Mouse (Mus musculus) hindbrain, embryonic 12.5 days (tissue): ENCODE measurements around the gene Nr4a1. TPM values are rescaled to one million over a fixed set of nuclear protein-coding genes. Genes with fewer than 3 reads are reported as not detected.

ENCODE experiments used
- ATAC-seq: fragments of 200-750 bp; cut with Nextera tagmentation; 2 replicates; pipeline ENCODE4 v1.8.0; 2017; ENCODE audit warnings: moderate TSS enrichment; ENCODE audit not compliant: low FRiP score
- H3K27ac ChIP-seq: fragments of 300-500 bp; sonication (generic); 2 replicates; pipeline ENCODE4 v1.5.1; 2016; ENCODE audit warnings: mild to moderate bottlenecking
- H3K27me3 ChIP-seq: fragments of 300-500 bp; sonication (generic); 2 replicates; pipeline ENCODE4 v1.6.1; 2016; ENCODE audit warnings: mild to moderate bottlenecking
- H3K36me3 ChIP-seq: fragments of 300-500 bp; sonication (generic); 2 replicates; pipeline ENCODE4 v1.6.1; 2016; ENCODE audit warnings: mild to moderate bottlenecking
- H3K4me1 ChIP-seq: fragments of 300-500 bp; sonication (generic); 2 replicates; pipeline ENCODE4 v1.6.1; 2016
- H3K4me2 ChIP-seq: fragments of 300-500 bp; sonication (generic); replicated peaks from 2 replicates; pipeline ENCODE4 v1.6.1; 2016; ENCODE audit warnings: mild to moderate bottlenecking
- H3K4me3 ChIP-seq: fragments of 300-500 bp; sonication (generic); 2 replicates; pipeline ENCODE4 v1.5.1; 2016; ENCODE audit warnings: mild to moderate bottlenecking
- H3K9ac ChIP-seq: fragments of 300-500 bp; sonication (generic); 2 replicates; pipeline ENCODE4 v1.6.1; 2016; ENCODE audit warnings: mild to moderate bottlenecking, moderate library complexity
- H3K9me3 ChIP-seq: fragments of 300-500 bp; sonication (generic); replicated peaks from 2 replicates; pipeline ENCODE4 v1.6.1; 2016; ENCODE audit warnings: mild to moderate bottlenecking
- WGBS: fragments of 180-500 bp; shearing (Covaris S2); methylation state at CpG from one replicate; pipeline ENCODE4 v1.1.7; 2016; 5-methylcytosine and 5-hydroxymethylcytosine counted together
- polyA plus RNA-seq: library from polyadenylated mRNA; unstranded; fragments of >200 nt; fragmentation: Nextera tagmentation; extraction: Ambion mirVana; gene quantifications from 2 replicates; pipeline ENCODE4 v1.2.1, GENCODE M21; 2016

The Nr4a1 gene
- polyA plus RNA-seq, 1 experiment from 2014 or later, result 5.5 TPM

GRCm38 (mm10) chr15:101279430-101279999 is 25.4 kb downstream of the Nr4a1 start:
- Histone ChIP-seq H3K9ac (0 out of 2 replicates have a peak overlapping the region, but pooled peaks have one; percentile 8), H3K27ac (no peak overlapping the region), H3K36me3 (no peaks in the 10 kb centered on the region), H3K4me2 (no peak overlapping the region), H3K4me3 (no peak overlapping the region), H3K27me3 (no peaks in the 10 kb centered on the region), H3K4me1 (peaks cover 24% of the 10 kb centered on the region), H3K9me3 (no peaks in the 10 kb centered on the region)
- WGBS, result 68% methylated on average over 12 of the region's 12 CpGs
- ATAC-seq, result no peak

- Histone ChIP-seq H3K27me3 (no peaks in the 10 kb centered on the region), H3K4me3 (no peak overlapping the region), H3K27ac (no peak overlapping the region), H3K4me1 (peaks cover 30% of the 10 kb centered on the region), H3K4me2 (no peak overlapping the region), H3K9me3 (no peaks in the 10 kb centered on the region), H3K36me3 (peaks cover 10% of the 10 kb centered on the region), H3K9ac (no peak overlapping the region)
- 79% methylated on average over 5 of the region's 5 CpGs for WGBS
- ATAC-seq, result no peak
Measured at GRCm38 (mm10) chr15:101282471-101282870, 28.4 kb downstream of the Nr4a1 start.

GRCm38 (mm10) chr15:101283183-101283910 is 29.3 kb downstream of the Nr4a1 start:
- H3K36me3 ChIP-seq, result peaks cover 19% of the 10 kb centered on the region
- peak; percentile 59; the same call in 1 of the 2 replicates for ATAC-seq
- 2% methylated on average over 26 of the region's 26 CpGs for WGBS
- H3K4me3 ChIP-seq, result peak overlapping the region; percentile 92
- H3K9ac ChIP-seq, result peak overlapping the region; percentile 68
- H3K27me3 ChIP-seq, result no peaks in the 10 kb centered on the region
- H3K4me1 ChIP-seq, result peaks cover 21% of the 10 kb centered on the region
- H3K9me3 ChIP-seq, result no peaks in the 10 kb centered on the region
- peak overlapping the region; percentile 86 for H3K4me2 ChIP-seq
- peak overlapping the region; percentile 35; the same call in 1 of the 2 replicates for H3K27ac ChIP-seq

- no peaks in the 10 kb centered on the region for H3K27me3 ChIP-seq
- peak within 1 kb of the TSS; percentile 86 for H3K4me2 ChIP-seq
- peaks cover 26% of the 10 kb centered on the region for H3K36me3 ChIP-seq
- peak; percentile 90 for ATAC-seq
- H3K27ac ChIP-seq, result peak within 1 kb of the TSS; percentile 75
- no peaks in the 10 kb centered on the region for H3K9me3 ChIP-seq
- peaks cover 15% of the 10 kb centered on the region for H3K4me1 ChIP-seq
- WGBS, result under 1% methylated on average over 61 of the region's 61 CpGs
- peak within 1 kb of the TSS; percentile 92 for H3K4me3 ChIP-seq
- peak within 1 kb of the TSS; percentile 89 for H3K9ac ChIP-seq
Measured at GRCm38 (mm10) chr15:101283911-101284750, 30.1 kb downstream of the Nr4a1 start, which contains the start of gene Atg101. Atg101 (plus strand) TSS chr15:101284272.

GRCm38 (mm10) chr15:101286129-101286770 is 32.2 kb downstream of the Nr4a1 start:
- Histone ChIP-seq H3K4me3 (no peak overlapping the region), H3K4me1 (peaks cover 15% of the 10 kb centered on the region), H3K4me2 (no peak overlapping the region), H3K9me3 (no peaks in the 10 kb centered on the region), H3K9ac (no peak overlapping the region), H3K27me3 (no peaks in the 10 kb centered on the region), H3K36me3 (peaks cover 47% of the 10 kb centered on the region), H3K27ac (no peak overlapping the region)
- 71% methylated on average over 9 of the region's 9 CpGs for WGBS
- no peak for ATAC-seq

GRCm38 (mm10) chr15:101287361-101287760 is 33.3 kb downstream of the Nr4a1 start:
- 92% methylated on average over 6 of the region's 6 CpGs for WGBS

GRCm38 (mm10) chr15:101290354-101290753 is 36.3 kb downstream of the Nr4a1 start:
- no peak overlapping the region for H3K27ac ChIP-seq
- H3K4me3 ChIP-seq, result no peak overlapping the region
- WGBS, result 96% methylated on average over 15 of the region's 15 CpGs
- no peaks in the 10 kb centered on the region for H3K27me3 ChIP-seq
- peaks cover 9% of the 10 kb centered on the region for H3K4me1 ChIP-seq
- ATAC-seq, result no peak
- no peaks in the 10 kb centered on the region for H3K9me3 ChIP-seq
- no peak overlapping the region for H3K9ac ChIP-seq
- no peak overlapping the region for H3K4me2 ChIP-seq
- H3K36me3 ChIP-seq, result peaks cover 59% of the 10 kb centered on the region

More at GRCm38 (mm10) chr15:101287361-101287760, 33.3 kb downstream of the Nr4a1 start:
- no peak overlapping the region for H3K27ac ChIP-seq
- no peaks in the 10 kb centered on the region for H3K9me3 ChIP-seq
- no peak overlapping the region for H3K9ac ChIP-seq
- peaks cover 57% of the 10 kb centered on the region for H3K36me3 ChIP-seq
- ATAC-seq, result no peak
- H3K4me1 ChIP-seq, result peaks cover 15% of the 10 kb centered on the region
- no peak overlapping the region for H3K4me2 ChIP-seq
- no peaks in the 10 kb centered on the region for H3K27me3 ChIP-seq
- H3K4me3 ChIP-seq, result no peak overlapping the region

GRCm38 (mm10) chr15:101292012-101292411 is 37.9 kb downstream of the Nr4a1 start:
- Histone ChIP-seq H3K4me3 (no peak overlapping the region), H3K4me2 (no peak overlapping the region), H3K27me3 (no peaks in the 10 kb centered on the region), H3K9me3 (no peaks in the 10 kb centered on the region), H3K36me3 (peaks cover 53% of the 10 kb centered on the region), H3K4me1 (peaks cover 2% of the 10 kb centered on the region; the same call in 1 of the 2 replicates), H3K9ac (no peak overlapping the region), H3K27ac (no peak overlapping the region)
- ATAC-seq, result no peak
- WGBS, result 93% methylated on average over 3 of the region's 3 CpGs

- Histone ChIP-seq H3K4me1 (peaks cover 2% of the 10 kb centered on the region; the same call in 1 of the 2 replicates), H3K27ac (no peak within 1 kb of the TSS), H3K4me3 (no peak within 1 kb of the TSS), H3K9ac (no peak within 1 kb of the TSS), H3K27me3 (no peaks in the 10 kb centered on the region), H3K4me2 (no peak within 1 kb of the TSS), H3K36me3 (peaks cover 42% of the 10 kb centered on the region), H3K9me3 (no peaks in the 10 kb centered on the region)
- ATAC-seq, result no peak
- WGBS, result 60% methylated on average over 18 of the region's 18 CpGs
Measured at GRCm38 (mm10) chr15:101293025-101293621, 39.1 kb downstream of the Nr4a1 start, which contains the start of gene 6030408B16Rik. 6030408B16Rik (plus strand) TSS chr15:101293212.

- WGBS, result 68% methylated on average over 16 of the region's 16 CpGs
Measured at GRCm38 (mm10) chr15:101294028-101294894, 40.2 kb downstream of the Nr4a1 start.

GRCm38 (mm10) chr15:101295106-101295505 is 41.0 kb downstream of the Nr4a1 start:
- H3K9me3 ChIP-seq, result no peaks in the 10 kb centered on the region
- H3K4me3 ChIP-seq, result no peak overlapping the region
- H3K27me3 ChIP-seq, result no peaks in the 10 kb centered on the region
- H3K4me2 ChIP-seq, result no peak overlapping the region
- no peak overlapping the region for H3K9ac ChIP-seq
- H3K4me1 ChIP-seq, result peaks cover 7% of the 10 kb centered on the region
- peaks cover 23% of the 10 kb centered on the region for H3K36me3 ChIP-seq
- ATAC-seq, result no peak
- no peak overlapping the region for H3K27ac ChIP-seq
- 80% methylated on average over 7 of the region's 7 CpGs for WGBS

More at GRCm38 (mm10) chr15:101294028-101294894, 40.2 kb downstream of the Nr4a1 start:
- ATAC-seq, result no peak
- peaks cover 32% of the 10 kb centered on the region for H3K36me3 ChIP-seq
- peaks cover 7% of the 10 kb centered on the region for H3K4me1 ChIP-seq
- no peak overlapping the region for H3K27ac ChIP-seq
- no peak overlapping the region for H3K9ac ChIP-seq
- H3K27me3 ChIP-seq, result no peaks in the 10 kb centered on the region
- H3K4me3 ChIP-seq, result no peak overlapping the region
- H3K4me2 ChIP-seq, result no peak overlapping the region
- H3K9me3 ChIP-seq, result no peaks in the 10 kb centered on the region
